Comparison of ENCODE assay signal across 26 mouse cellular contexts in the genomic region with DNA sequence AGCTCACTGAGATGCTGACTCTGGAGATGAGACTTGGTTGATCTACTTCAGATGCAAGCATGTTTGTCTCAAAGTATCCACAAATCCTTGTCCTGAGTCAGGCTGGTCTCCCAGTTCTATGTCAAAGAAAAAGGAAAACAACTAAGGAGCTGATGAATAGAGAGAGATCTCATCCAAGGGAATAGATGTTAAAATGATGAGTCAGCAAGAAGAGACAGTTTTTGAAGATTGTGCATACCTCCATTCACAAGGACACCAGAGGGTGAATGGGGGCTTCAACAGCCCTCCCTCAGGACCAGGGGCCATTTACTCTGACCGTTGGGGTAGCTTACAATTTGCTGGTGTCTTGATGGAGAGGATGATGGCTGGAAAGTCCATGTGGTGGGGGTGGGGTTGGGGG.
"Had no signal": no experiment of that assay in that cellular context is flagged by ENCODE, and none has a peak within 500 bp of the region (broad histone marks: within the 10 kb centered on the region; RNA-seq: fewer than 3 reads in every experiment).

No protein-coding gene starts in this region.

- ATAC-seq: forebrain, embryonic 13.5 days; forebrain, embryonic 14.5 days; forebrain, embryonic 15.5 days; forebrain, embryonic 16.5 days; forebrain, postnatal 0 days had no signal

- H3K4me3 ChIP-seq: embryonic facial prominence, embryonic 10.5 days; embryonic facial prominence, embryonic 12.5 days; embryonic facial prominence, embryonic 13.5 days; embryonic facial prominence, embryonic 15.5 days; erythroblast, embryonic 14.5 days; forebrain, embryonic 10.5 days; forebrain, embryonic 12.5 days; forebrain, embryonic 13.5 days; forebrain, embryonic 15.5 days; gastrocnemius, adult 2 months; heart, adult 2 months had no signal

- H3K9ac ChIP-seq: embryonic facial prominence, embryonic 12.5 days; embryonic facial prominence, embryonic 13.5 days; embryonic facial prominence, embryonic 15.5 days; forebrain, embryonic 12.5 days; forebrain, embryonic 13.5 days; forebrain, embryonic 15.5 days; forebrain, postnatal 0 days had no signal

- H3K4me1 ChIP-seq: embryonic facial prominence, embryonic 10.5 days; embryonic facial prominence, embryonic 12.5 days; embryonic facial prominence, embryonic 13.5 days; embryonic facial prominence, embryonic 15.5 days; forebrain, embryonic 10.5 days; forebrain, embryonic 12.5 days; forebrain, embryonic 13.5 days; forebrain, embryonic 15.5 days had no signal

- H3K9me3 ChIP-seq: embryonic facial prominence, embryonic 10.5 days; embryonic facial prominence, embryonic 12.5 days; embryonic facial prominence, embryonic 13.5 days; embryonic facial prominence, embryonic 15.5 days; forebrain, embryonic 10.5 days; forebrain, embryonic 12.5 days; forebrain, embryonic 13.5 days; forebrain, embryonic 15.5 days had no signal

- H3K27ac ChIP-seq: embryonic facial prominence, embryonic 10.5 days; embryonic facial prominence, embryonic 12.5 days; embryonic facial prominence, embryonic 13.5 days; embryonic facial prominence, embryonic 15.5 days; forebrain, embryonic 10.5 days; forebrain, embryonic 12.5 days; forebrain, embryonic 13.5 days; forebrain, embryonic 15.5 days; gastrocnemius, adult 2 months; heart, adult 2 months had no signal

- H3K36me3 ChIP-seq: embryonic facial prominence, embryonic 10.5 days; embryonic facial prominence, embryonic 12.5 days; embryonic facial prominence, embryonic 13.5 days; embryonic facial prominence, embryonic 15.5 days; forebrain, embryonic 10.5 days; forebrain, embryonic 12.5 days; forebrain, embryonic 15.5 days had no signal

- H3K27me3 ChIP-seq: embryonic facial prominence, embryonic 12.5 days; embryonic facial prominence, embryonic 13.5 days; embryonic facial prominence, embryonic 15.5 days; forebrain, embryonic 12.5 days; forebrain, embryonic 13.5 days; forebrain, embryonic 15.5 days had no signal

- DNase-seq: cerebellum, adult 9-11 months; cerebellum, postnatal 10 days; cerebellum, postnatal 14 days; cerebellum, postnatal 25 days; cerebellum, postnatal 36 days; embryo, embryonic 11 days; forebrain, postnatal 0 days; gastrocnemius, adult 2 months; gastrocnemius, postnatal 10 days; gastrocnemius, postnatal 14 days; gastrocnemius, postnatal 25 days; gastrocnemius, postnatal 36 days; heart, adult 11 months; heart, adult 18-20 months; heart, adult 2 months had no signal

- H3K4me2 ChIP-seq: embryonic facial prominence, embryonic 12.5 days; embryonic facial prominence, embryonic 13.5 days; embryonic facial prominence, embryonic 15.5 days; forebrain, embryonic 12.5 days; forebrain, embryonic 13.5 days; forebrain, embryonic 15.5 days had no signal
